Mouse (Mus musculus) cerebellum, postnatal 10 days (tissue): ENCODE measurements at regions not wholly inside any gene's neighbourhood (a gene's known extent, or its start where the extent isn't known, plus 50 kb on each side); places are given as distances from the start of the nearest gene placed in this dataset.

Experiments used
- DNase-seq, 2 experiments: peaks; one replicate each; pipeline ENCODE4 v3.0.0; 2021; ENCODE audit warnings: mixed read lengths in 2 of 2

DNA sequence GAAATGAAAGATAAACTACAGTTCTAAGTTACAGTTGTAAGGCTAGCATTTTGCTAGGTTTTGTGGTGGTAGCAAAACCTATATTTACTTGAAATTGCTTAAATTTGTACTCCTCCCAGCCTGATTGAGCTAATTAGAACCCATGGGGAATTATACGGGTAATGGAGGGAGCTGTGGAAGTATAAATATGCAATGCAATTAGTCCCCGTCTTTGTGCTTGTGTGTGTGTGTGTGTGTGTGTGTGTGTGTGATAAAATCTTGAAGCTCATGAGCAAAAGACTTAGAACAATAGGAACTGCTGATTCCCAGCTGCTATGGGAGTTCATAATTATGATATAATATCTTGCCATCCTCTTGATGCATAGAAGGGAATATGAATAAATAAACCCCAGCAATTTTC lies 321.7 kb upstream of the Thsd7b start:
- no peak for DNase-seq

DNA sequence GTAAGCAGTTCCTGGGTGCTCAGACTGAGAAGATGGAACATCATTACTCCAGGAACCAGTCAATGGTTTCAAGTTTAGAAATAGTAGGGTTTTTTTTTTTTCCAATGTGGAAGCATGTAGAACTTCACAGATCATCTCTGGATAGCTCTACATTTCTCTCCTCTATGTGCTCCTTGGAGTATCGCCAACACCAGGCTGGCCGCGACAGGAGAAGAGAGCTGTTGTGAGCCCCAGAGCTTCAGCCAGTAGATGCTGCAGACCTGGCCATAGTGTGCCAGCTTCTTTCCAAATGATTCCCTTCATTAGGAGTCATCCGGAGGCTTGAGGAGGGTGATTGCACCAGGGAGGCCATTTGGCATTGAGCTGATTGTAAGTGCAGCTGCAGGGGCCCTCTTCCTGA lies 322.6 kb upstream of the Thsd7b start:
- peak; percentile 23 to 52 for DNase-seq

DNA sequence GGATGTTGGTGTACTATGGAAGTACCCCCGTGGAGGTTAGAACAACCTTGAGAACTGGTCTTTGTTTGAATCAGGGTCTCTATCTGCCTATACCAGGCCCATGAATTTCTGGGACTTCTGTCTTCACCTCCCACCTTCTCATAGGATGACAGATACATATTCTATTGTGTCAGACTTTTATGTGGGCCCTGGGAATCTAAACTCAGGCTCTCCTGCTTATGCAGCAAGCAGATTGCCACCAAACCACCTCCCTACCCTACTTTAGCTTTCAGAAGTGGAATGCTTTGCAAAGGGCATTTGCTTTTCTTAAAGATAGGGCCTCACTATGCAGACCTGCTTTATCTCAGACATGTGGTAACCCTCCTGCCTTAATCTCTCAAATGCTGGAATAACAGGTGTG lies 322.7 kb upstream of the Cxcr4 start:
- no peak for DNase-seq

DNA sequence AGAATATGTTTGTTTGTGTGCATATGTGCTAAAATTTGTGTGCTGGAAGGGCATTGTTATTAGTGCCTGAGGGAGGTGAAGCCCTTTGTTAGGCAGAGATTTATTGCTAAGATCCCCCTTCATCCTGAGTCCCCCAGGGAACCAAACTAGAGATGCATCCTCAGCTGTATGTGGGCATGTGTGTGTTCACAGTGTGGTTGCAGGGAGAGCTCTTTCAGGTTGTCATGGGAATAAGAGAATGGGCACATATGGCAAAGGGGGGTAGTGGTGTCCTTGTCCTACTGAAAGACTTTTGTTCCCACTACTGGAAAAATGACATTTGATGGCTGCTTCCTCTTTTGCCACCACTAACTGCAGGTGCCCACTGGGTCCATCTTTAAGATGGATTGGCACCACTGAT lies 320.4 kb upstream of the Cxcr4 start:
- no peak for DNase-seq

DNA sequence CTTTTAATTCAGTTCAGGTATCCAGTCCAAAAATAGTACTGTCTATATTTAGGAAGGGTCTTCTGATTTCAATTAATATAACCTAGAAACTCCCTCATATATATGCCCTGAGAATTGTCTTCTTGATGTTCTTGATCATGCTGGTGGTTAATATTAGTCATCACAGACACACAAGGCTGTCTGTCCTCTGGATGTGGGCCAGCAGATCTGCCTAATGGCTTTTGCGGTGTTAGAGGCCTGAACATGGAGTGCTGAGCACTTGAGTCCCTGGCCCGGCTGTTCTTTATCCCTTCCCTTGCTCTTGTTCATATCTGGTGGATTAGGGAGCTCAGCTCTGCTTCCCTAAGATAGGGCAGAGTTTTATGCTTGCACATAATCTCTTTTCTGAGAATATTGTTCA lies 315.5 kb upstream of the Cxcr4 start:
- DNase-seq = no peak

DNA sequence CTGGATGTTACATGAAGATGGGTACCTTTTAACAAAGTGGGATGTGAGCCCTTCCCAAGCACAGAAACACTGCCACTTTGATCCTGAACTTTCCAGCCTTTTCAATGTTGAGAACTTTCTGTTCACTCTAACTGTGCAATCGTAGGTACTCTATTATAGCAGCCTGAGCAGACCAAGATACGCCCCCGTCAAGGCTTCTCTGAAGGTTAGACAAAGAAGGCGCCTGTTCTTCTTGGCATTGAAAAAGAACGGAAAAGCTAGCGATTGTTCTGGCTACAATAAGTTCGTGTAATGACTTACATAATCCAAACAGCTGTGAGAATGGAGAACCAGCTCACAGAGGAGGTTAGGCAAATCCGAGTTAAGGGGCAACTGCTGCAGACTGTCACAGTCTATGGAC lies 305.9 kb upstream of the Cxcr4 start:
- DNase-seq = no peak

DNA sequence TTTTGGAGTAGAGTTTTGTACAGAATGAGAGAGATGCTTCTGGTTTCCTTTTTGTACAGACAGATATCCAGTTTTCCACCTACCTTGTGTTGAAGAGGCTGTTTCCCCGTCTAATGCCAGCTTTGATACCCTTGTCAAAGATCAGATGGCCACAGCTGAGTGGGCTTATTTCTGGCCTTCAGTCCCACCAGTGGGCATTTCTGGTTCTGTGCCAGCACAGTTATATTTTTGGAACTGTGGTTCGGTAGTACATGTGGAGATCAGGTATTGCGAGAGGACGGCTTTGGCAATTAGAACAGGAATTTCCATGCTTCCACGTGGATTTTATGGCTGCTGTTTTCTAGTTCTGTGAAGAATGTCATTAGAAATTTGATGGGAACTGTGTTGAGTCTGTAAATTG lies 302.5 kb upstream of the Cxcr4 start:
- peak; percentile 77 to 78 for DNase-seq

DNA sequence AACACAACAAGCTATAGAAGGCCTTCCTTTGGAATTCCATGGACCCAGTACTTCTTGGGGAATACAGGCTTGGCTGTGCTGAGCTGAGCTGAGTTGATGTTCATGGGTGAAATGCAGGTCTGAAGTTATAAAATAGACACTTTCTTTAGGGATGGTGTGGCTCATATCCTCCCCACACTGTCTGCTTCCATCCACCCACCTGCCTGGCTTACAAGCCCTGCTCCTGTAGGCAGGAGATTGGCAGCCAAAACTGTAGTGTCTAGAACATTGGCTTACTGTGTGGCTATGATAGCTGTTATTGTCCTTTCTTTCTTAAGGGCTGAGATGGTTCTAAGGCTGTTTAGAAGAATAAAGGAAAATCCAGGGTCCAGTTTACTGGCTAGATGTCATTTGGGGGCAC lies 286.2 kb upstream of the Cxcr4 start:
- no peak for DNase-seq

DNA sequence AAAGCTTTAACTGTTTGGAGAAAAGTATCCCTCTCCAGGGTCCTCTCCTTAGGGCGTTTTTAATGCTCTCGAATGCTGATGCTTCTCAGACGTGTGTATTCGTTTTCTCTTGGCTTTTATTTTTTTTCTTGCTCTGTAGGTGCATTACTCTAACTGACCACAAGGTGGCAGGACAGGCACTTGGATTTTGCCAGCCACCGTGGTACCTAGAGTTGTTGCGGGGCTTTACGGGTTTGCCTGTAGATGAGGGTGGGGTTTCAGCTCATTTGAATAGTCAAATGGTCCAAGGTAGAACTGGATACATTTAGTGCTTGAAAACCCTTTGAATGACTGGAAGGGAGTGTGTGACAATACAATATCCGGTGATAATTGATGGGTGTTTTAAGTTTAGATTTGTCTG lies 283.2 kb upstream of the Cxcr4 start:
- peak; percentile 77 to 84 for DNase-seq

DNA sequence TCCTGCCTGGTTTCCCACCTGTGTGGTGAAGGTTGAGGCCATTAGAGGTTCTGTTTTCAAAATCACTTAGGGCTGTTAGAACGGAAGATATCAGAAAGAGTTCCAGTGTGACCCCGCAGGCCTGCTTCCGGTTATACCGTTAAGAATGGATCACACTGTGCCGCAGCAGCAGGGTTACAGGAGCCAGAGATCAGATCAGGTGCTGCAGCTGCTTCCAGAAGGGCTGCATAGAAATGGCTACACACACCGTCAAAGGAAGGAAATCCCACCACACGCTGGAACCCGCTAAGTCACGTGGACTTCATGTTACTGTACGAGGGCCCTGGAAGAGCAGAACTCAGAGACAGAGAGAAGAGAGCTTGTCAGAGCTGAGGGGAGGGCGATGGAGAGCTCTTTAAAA lies 282.1 kb upstream of the Cxcr4 start:
- no peak for DNase-seq

DNA sequence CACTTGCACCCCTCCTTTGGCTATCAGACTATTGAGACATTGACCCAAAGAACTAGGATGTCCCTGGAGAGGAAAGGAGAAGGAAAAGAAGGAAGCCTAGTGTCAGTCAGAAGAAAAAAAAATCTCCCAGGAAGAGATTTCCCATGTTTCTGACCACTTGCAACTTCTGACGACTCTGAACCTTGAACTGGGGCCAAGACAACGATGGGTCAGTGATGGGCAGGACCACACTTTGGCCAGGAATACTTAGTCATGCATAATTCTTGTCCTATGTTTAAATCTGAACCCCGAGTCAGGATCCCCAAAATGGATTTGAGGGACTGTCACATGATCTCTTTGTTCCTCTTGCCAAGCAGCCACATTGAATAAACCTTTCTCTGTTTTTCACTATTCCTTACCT lies 276.7 kb upstream of the Cxcr4 start:
- no peak for DNase-seq

DNA sequence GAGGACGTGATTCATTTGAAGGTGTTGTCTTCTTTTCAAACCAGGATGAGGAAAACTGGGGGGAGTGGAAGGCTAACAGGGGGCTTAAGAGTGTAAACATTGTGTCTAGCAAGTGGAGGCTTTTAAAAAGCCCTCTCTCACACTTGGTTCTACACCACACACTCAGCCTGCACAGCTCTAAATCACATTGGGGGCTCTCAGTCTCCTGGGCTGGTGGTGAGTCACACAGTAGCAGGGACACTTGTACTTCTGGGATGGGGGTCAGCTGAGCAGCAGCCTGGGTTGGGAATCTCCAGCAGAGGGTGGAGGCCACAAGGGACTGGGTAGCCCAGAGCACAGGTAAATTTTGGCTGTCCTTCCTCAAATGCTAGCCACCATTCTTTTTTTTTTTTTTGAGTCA lies 268.4 kb upstream of the Cxcr4 start:
- DNase-seq = no peak

DNA sequence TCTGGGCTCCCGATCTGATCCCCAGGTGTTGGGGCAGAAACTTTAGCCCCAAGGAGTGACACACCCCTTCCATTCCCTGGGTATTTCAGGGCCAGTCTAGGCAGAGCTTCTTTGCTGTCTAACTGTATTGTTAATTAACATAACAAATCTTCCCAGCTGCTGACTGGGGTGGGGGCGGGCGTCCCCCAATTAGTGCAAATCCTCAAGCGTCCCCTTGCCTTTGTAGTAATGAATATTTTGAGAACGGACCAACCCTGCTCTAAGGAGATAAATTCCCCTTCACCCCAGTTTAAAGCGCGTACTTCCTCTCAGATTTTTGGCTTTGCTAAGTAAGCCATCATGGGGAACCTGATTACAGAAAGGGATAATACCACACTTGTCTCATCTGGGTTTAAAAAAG lies 268.0 kb upstream of the Cxcr4 start:
- DNase-seq = no peak

DNA sequence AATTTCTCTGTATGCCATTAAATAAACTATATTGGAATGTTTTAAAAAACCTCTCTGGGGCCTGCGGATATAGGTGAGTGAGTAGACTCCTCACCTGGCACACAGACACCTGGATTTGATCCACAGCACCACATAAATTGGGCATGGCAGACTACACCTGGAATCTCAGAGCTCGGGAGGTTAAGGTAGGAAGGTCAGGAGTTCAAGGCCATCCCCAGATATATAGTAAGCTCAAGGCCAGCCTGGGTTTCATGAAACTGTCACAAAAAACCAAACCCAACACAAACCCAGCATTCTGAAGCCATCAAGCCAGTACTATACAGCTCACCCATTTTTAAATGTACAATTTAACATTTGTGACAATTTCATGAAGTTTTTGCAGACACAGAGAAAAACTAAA lies 266.6 kb upstream of the Cxcr4 start:
- no peak for DNase-seq

DNA sequence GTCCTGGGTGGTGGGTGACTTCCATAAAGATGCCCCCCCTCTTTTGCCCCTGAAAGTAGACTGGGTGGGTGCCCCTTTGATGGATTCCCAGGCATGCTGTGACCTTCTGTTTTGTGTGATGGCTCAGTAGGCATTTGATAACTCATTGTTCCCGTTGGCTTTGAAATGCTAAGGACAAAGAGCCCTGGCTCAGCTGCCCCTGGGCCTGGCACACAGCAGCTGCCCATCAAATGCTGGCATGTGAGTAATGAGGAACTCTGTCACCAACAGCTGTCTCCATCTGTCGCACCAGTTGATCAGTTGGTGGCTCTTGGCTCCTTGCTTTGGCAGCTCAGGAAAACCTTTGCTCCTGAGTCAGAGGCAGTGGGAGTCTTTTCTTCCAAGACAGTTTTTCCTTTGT lies 264.8 kb upstream of the Cxcr4 start:
- peak; percentile 68 to 78 for DNase-seq

DNA sequence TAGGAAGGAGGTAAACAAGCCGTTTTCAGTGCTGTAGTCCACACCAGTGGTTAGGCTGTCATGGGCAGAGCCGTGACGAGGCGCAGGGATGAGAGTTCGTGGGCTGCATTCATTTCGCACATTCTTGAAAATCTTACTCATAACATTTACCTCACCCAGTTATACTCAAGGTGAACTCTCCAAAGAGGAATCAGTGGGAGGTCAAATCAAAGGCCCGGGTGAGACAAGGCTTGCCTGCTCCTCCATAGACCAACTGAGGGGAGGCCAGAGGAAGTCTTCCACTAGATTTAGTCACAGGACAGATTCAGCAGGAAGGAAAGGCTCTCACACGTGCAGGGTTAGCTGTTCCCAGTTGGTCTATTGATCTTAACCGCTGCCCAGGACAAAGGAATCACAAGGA lies 262.6 kb upstream of the Cxcr4 start:
- no peak for DNase-seq

DNA sequence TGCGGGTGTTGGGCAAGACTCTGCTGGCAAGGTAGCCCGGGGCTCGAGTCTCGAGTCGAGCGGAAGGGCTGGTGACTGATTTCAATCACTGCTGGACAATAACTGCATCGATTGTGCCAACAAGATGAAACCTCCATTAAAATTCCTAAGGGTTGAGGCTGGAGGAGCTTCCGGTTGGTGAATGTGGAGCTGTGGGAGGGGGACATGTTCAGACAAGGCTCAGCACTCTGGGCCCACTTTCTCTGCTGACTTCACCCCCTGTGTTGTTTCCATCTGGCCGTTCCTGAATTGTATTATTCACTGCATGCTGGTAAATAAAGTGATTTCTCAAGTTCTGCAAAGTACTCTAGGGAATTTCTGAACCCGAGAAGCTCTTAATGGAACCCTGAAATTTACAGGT lies 261.2 kb upstream of the Cxcr4 start:
- DNase-seq = peak; percentile 25 to 55

DNA sequence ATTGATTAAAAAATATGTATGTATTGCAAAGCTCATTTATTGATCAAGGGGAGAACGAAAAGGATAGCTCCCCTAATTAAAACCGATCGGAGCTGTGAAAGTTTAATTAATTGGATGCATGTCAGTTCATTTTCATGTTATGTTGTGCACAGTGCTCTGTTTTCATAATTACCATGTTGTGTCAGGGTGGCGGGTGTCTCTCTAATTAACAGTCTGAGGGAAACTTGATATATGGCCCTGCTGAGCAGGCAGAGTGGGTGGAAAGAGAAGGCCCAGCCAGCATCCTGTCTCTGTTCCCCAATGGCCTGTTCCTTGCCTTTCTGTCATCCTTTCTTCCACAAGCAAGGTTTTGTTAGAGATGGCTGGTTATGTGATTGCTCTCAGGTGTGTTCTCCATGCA lies 245.3 kb upstream of the Cxcr4 start:
- DNase-seq = no peak

DNA sequence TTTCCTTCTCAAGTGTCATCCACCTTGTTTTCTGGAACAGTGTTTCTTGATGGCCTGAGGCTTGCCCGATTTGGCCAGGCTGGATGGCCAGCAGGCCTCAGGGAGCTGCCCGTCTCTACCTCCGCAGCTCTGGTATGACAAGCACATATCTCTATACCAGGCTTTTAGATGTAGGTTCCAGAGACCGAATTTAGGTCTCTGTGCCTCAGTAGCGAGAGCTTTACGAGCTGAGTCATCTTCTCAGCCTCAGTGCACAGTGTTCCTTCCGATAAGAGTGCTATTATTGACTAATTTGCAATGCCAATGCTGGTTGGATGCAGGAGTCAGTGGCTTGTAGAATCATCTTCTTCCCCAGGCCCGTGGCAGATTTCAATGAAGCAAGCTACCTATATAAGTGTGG lies 243.4 kb upstream of the Cxcr4 start:
- no peak for DNase-seq

DNA sequence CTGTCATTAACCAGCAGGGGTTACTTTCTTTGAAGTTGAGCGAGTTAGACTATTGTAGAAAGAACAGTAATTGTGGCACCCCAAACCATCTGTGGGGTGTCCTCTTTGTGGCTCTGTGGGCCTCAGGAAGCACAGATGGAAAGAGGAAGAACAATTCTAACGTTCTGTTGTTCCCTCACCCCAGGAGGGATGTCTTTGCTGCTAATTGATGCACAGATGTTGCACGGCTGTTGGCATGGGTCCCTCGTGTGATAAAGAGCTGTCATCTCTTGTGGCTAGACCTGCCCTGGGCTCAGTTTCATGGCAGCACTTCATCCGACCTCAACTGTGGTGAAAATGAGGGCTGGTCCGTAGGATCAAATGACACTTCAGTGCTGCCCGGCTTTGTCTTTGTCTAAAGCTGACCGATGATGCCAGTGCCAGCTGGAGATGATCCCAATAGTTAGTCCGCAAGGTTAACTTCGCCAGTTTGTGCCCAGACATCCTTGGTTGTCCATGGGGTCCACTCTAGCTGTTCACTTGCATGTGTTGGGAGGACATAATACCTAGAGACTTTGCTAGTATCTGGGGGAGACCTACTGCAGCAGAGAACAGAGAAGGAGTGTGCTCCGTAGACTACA lies 241.1 kb upstream of the Cxcr4 start:
- peak; percentile 47 to 57 for DNase-seq

DNA sequence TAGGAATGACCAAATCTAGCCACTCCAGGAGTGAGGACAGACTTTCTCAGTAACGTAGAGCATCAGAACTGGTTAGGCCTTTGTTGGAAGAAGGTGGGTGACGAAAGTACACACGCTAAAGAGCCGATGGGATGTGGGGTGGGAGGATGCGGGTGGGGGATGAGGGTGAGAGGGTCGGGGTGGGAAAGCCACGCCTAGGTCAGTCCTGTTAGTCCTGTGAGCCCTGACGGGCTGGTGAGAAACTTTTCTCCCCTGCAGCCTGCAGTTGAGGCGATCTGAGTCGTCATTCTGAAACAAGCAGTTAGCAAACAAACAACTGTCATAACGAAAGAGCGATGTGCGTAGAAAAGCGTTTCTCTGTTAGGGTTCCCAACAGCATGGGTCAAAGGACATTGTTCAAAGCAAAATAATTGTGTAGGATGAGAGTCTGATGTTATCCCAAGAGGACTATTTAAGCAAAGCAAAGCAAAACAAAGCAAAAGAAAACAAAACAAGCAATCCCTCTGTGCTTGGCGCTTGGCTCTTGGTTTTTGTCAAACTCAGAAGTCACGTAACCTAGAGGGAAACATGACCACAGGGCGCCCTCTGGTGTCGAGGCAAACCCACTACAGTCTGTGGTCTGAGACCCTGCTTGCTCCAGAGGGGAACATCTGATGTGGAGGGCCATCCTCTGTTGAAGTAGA lies 240.2 kb upstream of the Cxcr4 start:
- peak; percentile 90 to 91 for DNase-seq

DNA sequence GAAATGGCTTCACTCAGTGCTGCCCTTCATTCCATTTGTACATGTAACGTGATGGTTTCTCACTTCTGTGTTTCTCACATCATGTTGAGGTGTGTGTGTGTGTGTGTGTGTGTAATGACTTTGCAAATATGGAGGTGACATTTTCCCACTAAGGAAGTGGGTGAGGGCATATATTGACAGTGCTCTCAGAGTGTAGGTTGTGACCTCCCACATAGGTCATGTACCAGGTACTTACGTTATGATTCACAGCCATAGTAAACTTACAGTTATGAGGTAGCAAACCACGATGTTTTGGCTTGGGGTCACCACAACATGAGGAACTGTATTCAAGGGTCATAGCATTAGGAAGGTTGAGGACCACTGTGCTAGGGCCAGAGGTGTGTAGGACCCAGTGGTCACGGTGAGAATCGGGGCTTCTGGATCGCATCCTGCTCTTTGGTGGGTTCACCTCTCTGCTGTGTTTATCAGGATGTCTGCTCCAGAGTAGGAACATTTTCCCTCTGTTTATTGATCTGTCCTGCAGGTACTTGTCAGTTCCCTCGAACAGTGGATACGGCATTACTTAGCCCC lies 238.7 kb upstream of the Cxcr4 start:
- DNase-seq = no peak

DNA sequence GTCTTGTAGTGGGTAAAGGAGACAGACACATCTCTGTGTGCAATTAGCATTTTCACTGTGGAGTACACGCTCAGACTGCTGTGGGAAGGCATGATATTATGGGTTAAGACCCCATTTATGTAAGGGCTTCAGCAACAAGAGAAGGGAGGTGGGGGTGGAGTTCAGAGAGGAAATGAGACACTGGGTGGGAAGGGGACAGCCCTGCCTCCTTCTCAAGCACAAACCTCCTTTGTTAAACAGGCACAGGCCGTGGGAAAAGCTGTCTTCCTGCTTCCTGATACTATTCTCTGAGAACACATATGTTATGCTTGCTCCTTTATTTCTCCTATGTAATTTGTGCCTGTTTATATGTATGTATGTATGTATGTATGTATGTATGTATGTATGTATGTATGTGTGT lies 237.4 kb upstream of the Cxcr4 start:
- no peak for DNase-seq

DNA sequence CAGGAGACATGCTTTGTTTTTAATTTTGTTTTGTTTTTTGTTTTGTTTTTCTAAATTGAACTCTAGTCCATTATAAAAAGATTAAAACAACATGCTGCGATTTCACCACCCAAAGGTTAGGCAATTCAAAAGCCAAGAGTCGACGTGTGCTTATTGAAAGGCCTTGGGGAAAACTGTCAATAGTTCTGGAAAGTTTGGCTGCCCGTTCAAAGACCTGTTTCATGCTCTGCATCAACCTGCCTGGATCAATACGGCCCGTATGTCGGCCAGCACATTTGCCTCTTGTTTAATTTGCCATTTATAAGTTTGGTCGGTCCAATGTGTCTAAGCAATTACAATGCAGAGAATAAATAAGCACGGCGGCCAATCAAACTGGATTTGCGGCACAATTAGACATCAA lies 234.3 kb upstream of the Cxcr4 start:
- no peak for DNase-seq
